Mouse (Mus musculus) kidney, embryonic 16.5 days (tissue): Measurements from ENCODE around the gene Ctso. TPM values are rescaled to one million over a fixed set of nuclear protein-coding genes. Genes with fewer than 3 reads are reported as not detected.

Source experiments
- ATAC-seq: fragments of 200-750 bp; cut with Nextera tagmentation; 2 replicates; pipeline ENCODE4 v1.8.0; 2017; ENCODE audit warnings: moderate TSS enrichment; ENCODE audit not compliant: low FRiP score, low TSS enrichment
- H3K27ac ChIP-seq: fragments of 300-500 bp; sonication (generic); 2 replicates; pipeline ENCODE4 v1.5.1; 2014; ENCODE audit warnings: low read length
- H3K27me3 ChIP-seq: fragments of 300-500 bp; sonication (generic); 2 replicates; pipeline ENCODE4 v1.6.1; 2014; ENCODE audit warnings: low read length, control low read depth, mixed read lengths; ENCODE audit not compliant: insufficient read depth
- H3K36me3 ChIP-seq: fragments of 300-500 bp; sonication (generic); 2 replicates; pipeline ENCODE4 v1.6.1; 2014; ENCODE audit warnings: low read length, control low read depth, mixed read lengths; ENCODE audit not compliant: insufficient read depth
- H3K4me1 ChIP-seq: fragments of 300-500 bp; sonication (generic); 2 replicates; pipeline ENCODE4 v1.6.1; 2014; ENCODE audit warnings: low read length, control low read depth, mixed read lengths; ENCODE audit not compliant: insufficient read depth
- H3K4me2 ChIP-seq: fragments of 300-500 bp; sonication (generic); replicated peaks from 2 replicates; pipeline ENCODE4 v1.6.1; 2014; ENCODE audit warnings: low read depth, low read length
- H3K4me3 ChIP-seq: fragments of 300-500 bp; sonication (generic); 2 replicates; pipeline ENCODE4 v1.5.1; 2014; ENCODE audit warnings: mild to moderate bottlenecking, low read length
- H3K9ac ChIP-seq: fragments of 300-500 bp; sonication (generic); replicated peaks from 2 replicates; pipeline ENCODE4 v1.6.1; 2014; ENCODE audit warnings: low read length
- H3K9me3 ChIP-seq: fragments of 300-500 bp; sonication (generic); 2 replicates; pipeline ENCODE4 v1.6.1; 2016; ENCODE audit warnings: low read length, control low read depth
- WGBS: fragments of 180-500 bp; shearing (Covaris S2); extraction: QIAGEN DNeasy Blood & Tissue Kit; methylation state at CpG from one replicate; pipeline ENCODE4 v1.1.7; 2014; 5-methylcytosine and 5-hydroxymethylcytosine counted together
- polyA plus RNA-seq: library from polyadenylated mRNA; unstranded; fragments of >200 nt; fragmentation: Nextera tagmentation; extraction: Ambion mirVana; gene quantifications from 2 replicates; pipeline ENCODE4 v1.2.1, GENCODE M21; 2015

The Ctso gene
- polyA plus RNA-seq, 1 experiment from 2014 or later, result 19.2 TPM

- H3K4me3 ChIP-seq, result no peak overlapping the region
- no peak overlapping the region for H3K4me2 ChIP-seq
- H3K27me3 ChIP-seq, result no peaks in the 10 kb centered on the region
- no peaks in the 10 kb centered on the region for H3K36me3 ChIP-seq
- no peak overlapping the region for H3K9ac ChIP-seq
- no peak for ATAC-seq
- no peak overlapping the region for H3K27ac ChIP-seq
- H3K4me1 ChIP-seq, result peaks cover 6% of the 10 kb centered on the region; the same call in 1 of the 2 replicates
- no peaks in the 10 kb centered on the region for H3K9me3 ChIP-seq
- WGBS, result 63% methylated on average over 4 of the region's 4 CpGs
Measured at GRCm38 (mm10) chr3:81922910-81923309, 9.5 kb upstream of the Ctso start.

GRCm38 (mm10) chr3:81924931-81925330 lies 7.5 kb upstream of the Ctso start:
- Histone ChIP-seq H3K4me1 (peaks cover 6% of the 10 kb centered on the region; the same call in 1 of the 2 replicates), H3K27me3 (no peaks in the 10 kb centered on the region), H3K9ac (no peak overlapping the region), H3K27ac (no peak overlapping the region), H3K4me2 (no peak overlapping the region), H3K36me3 (no peaks in the 10 kb centered on the region), H3K4me3 (no peak overlapping the region), H3K9me3 (no peaks in the 10 kb centered on the region)
- WGBS, result 0% methylated on average over 1 of the region's 1 CpGs
- ATAC-seq, result no peak

- Histone ChIP-seq H3K9me3 (no peaks in the 10 kb centered on the region), H3K4me3 (no peak overlapping the region), H3K9ac (no peak overlapping the region), H3K4me2 (no peak overlapping the region), H3K27me3 (no peaks in the 10 kb centered on the region), H3K27ac (no peak overlapping the region), H3K4me1 (peaks cover 6% of the 10 kb centered on the region; the same call in 1 of the 2 replicates), H3K36me3 (no peaks in the 10 kb centered on the region)
- 36% methylated on average over 5 of the region's 5 CpGs for WGBS
- ATAC-seq, result no peak
Measured at GRCm38 (mm10) chr3:81925856-81926255, 6.5 kb upstream of the Ctso start.

- Histone ChIP-seq H3K27ac (0 out of 2 replicates have a peak overlapping the region, but pooled peaks have one; percentile 1), H3K9me3 (no peaks in the 10 kb centered on the region), H3K4me1 (peaks cover 6% of the 10 kb centered on the region; the same call in 1 of the 2 replicates), H3K36me3 (no peaks in the 10 kb centered on the region), H3K27me3 (no peaks in the 10 kb centered on the region), H3K9ac (no peak overlapping the region), H3K4me2 (no peak overlapping the region), H3K4me3 (no peak overlapping the region)
- no peak for ATAC-seq
- 42% methylated on average over 9 of the region's 9 CpGs for WGBS
Measured at GRCm38 (mm10) chr3:81926764-81927325, 5.6 kb upstream of the Ctso start.

- Histone ChIP-seq H3K9me3 (no peaks in the 10 kb centered on the region), H3K4me2 (no peak overlapping the region), H3K9ac (no peak overlapping the region), H3K4me1 (peaks cover 6% of the 10 kb centered on the region; the same call in 1 of the 2 replicates), H3K27ac (no peak overlapping the region), H3K4me3 (no peak overlapping the region), H3K27me3 (no peaks in the 10 kb centered on the region), H3K36me3 (no peaks in the 10 kb centered on the region)
- 75% methylated on average over 1 of the region's 1 CpGs for WGBS
- ATAC-seq, result no peak
Measured at GRCm38 (mm10) chr3:81929073-81929472, 3.3 kb upstream of the Ctso start.

- H3K4me1 ChIP-seq, result peaks cover 5% of the 10 kb centered on the region; the same call in 1 of the 2 replicates
- H3K9me3 ChIP-seq, result no peaks in the 10 kb centered on the region
- no peak overlapping the region for H3K4me3 ChIP-seq
- no peak overlapping the region for H3K27ac ChIP-seq
- no peaks in the 10 kb centered on the region for H3K27me3 ChIP-seq
- WGBS, result 71% methylated on average over 3 of the region's 3 CpGs
- H3K36me3 ChIP-seq, result no peaks in the 10 kb centered on the region
- no peak overlapping the region for H3K4me2 ChIP-seq
- no peak overlapping the region for H3K9ac ChIP-seq
- no peak for ATAC-seq
Measured at GRCm38 (mm10) chr3:81931695-81932094, 706 bp upstream of the Ctso start.

GRCm38 (mm10) chr3:81933348-81933747 lies 947 bp downstream of the Ctso start:
- H3K4me3 ChIP-seq, result no peak overlapping the region
- H3K4me2 ChIP-seq, result no peak overlapping the region
- H3K9ac ChIP-seq, result no peak overlapping the region
- ATAC-seq, result no peak
- no peaks in the 10 kb centered on the region for H3K36me3 ChIP-seq
- no peak overlapping the region for H3K27ac ChIP-seq
- no peaks in the 10 kb centered on the region for H3K9me3 ChIP-seq
- WGBS, result 83% methylated on average over 4 of the region's 4 CpGs
- H3K4me1 ChIP-seq, result no peaks in the 10 kb centered on the region
- H3K27me3 ChIP-seq, result no peaks in the 10 kb centered on the region

- no peak for ATAC-seq
- H3K27me3 ChIP-seq, result no peaks in the 10 kb centered on the region
- no peak overlapping the region for H3K27ac ChIP-seq
- no peaks in the 10 kb centered on the region for H3K4me1 ChIP-seq
- H3K9me3 ChIP-seq, result 0 out of 2 replicates have a peak, but pooled peaks cover 2% of the 10 kb centered on the region
- no peak overlapping the region for H3K9ac ChIP-seq
- 62% methylated on average over 3 of the region's 3 CpGs for WGBS
- H3K36me3 ChIP-seq, result no peaks in the 10 kb centered on the region
- no peak overlapping the region for H3K4me2 ChIP-seq
- no peak overlapping the region for H3K4me3 ChIP-seq
Measured at GRCm38 (mm10) chr3:81938924-81939323, 6.5 kb downstream of the Ctso start.

GRCm38 (mm10) chr3:81942341-81942740 lies 9.9 kb downstream of the Ctso start:
- no peak overlapping the region for H3K27ac ChIP-seq
- WGBS, result 88% methylated on average over 3 of the region's 3 CpGs
- ATAC-seq, result no peak
- H3K4me3 ChIP-seq, result no peak overlapping the region
- H3K4me2 ChIP-seq, result no peak overlapping the region
- 0 out of 2 replicates have a peak, but pooled peaks cover 2% of the 10 kb centered on the region for H3K9me3 ChIP-seq
- no peaks in the 10 kb centered on the region for H3K36me3 ChIP-seq
- H3K27me3 ChIP-seq, result no peaks in the 10 kb centered on the region
- H3K9ac ChIP-seq, result no peak overlapping the region
- no peaks in the 10 kb centered on the region for H3K4me1 ChIP-seq

GRCm38 (mm10) chr3:81943097-81943496 lies 10.7 kb downstream of the Ctso start:
- 0 out of 2 replicates have a peak, but pooled peaks cover 2% of the 10 kb centered on the region for H3K9me3 ChIP-seq
- H3K36me3 ChIP-seq, result no peaks in the 10 kb centered on the region
- H3K4me2 ChIP-seq, result no peak overlapping the region
- no peak overlapping the region for H3K27ac ChIP-seq
- no peaks in the 10 kb centered on the region for H3K4me1 ChIP-seq
- ATAC-seq, result no peak
- no peaks in the 10 kb centered on the region for H3K27me3 ChIP-seq
- H3K9ac ChIP-seq, result no peak overlapping the region
- 89% methylated on average over 3 of the region's 3 CpGs for WGBS
- no peak overlapping the region for H3K4me3 ChIP-seq
